Mouse (Mus musculus) mouse trophoblast stem cell (cell line): Measurements from ENCODE around the gene Mucl2.
"Not testable (repeated sequence)": the region's sequence is repeated elsewhere in the genome, so short reads cannot be mapped to it uniquely, and the experiment has no call there.

Experiments
- in situ Hi-C, 2 experiments: fragments of 300-500 bp; cut with MseI, MboI; formaldehyde crosslinking; loops; 2 replicates in 1 of 2; 3 replicates in 1 of 2; pipeline ENCODE4 v1.15.1; 2025

The Mucl2 gene

GRCm38 (mm10) chr15:103899212-103899611 is at the start of gene Mucl2:
Mucl2 (minus strand) TSS chr15:103899312.
- in situ Hi-C loops: no loop called here

DNA sequence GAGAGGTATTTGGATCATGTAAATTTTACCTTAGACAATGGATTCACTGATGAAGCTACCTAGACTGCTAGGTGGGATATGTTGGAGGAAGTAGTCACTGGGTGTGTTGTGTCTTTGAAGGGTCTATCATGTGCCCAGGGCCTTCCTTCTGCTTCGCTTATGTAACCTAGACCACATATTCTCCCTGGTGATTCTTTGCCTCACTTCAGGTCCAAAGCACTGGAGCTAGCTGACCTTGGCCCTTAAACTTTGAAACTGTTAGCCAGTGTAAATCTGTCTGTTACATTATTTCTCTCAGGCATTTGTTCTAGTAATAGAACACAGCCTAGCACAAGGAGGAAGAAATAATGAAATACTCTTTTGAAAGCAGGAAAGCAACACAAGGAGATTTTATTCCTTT is 13.9 kb upstream of the Mucl2 start:
- in situ Hi-C loops: not testable (repeated sequence)
